Mouse (Mus musculus): ENCODE results near the gene Slc37a3. TPM values are rescaled to one million over a fixed set of nuclear protein-coding genes. Genes with fewer than 3 reads are reported as not detected.

Slc37a3 gene
- polyA plus RNA-seq, 1 experiment from 2014 or later = 46.8 TPM

- H3K27ac ChIP-seq = peak overlapping the region; percentile 25; the same call in 1 of the 2 replicates
- TF ChIP-seq CTCF (IDR thresholded peaks at IDR 0.05; ENCODE audit: low read depth) = peak; percentile 53
- H3K4me3 ChIP-seq (replicated peaks; ENCODE audit: low read depth, low read length) = no peak overlapping the region
- H3K27me3 ChIP-seq (ENCODE audit: insufficient read depth, low read length) = no peaks in the 10 kb centered on the region
- H3K9ac ChIP-seq (ENCODE audit: low read depth, low read length) = no peak overlapping the region
- ATAC-seq (replicated peaks; ENCODE audit: low FRiP score, low read depth) = no peak
- no peak overlapping the region for H3K4me2 ChIP-seq (ENCODE audit: low read length)
- no peaks in the 10 kb centered on the region for H3K4me1 ChIP-seq (replicated peaks; ENCODE audit: insufficient read depth, low read length)
- H3K9me3 ChIP-seq (replicated peaks; ENCODE audit: low read length) = no peaks in the 10 kb centered on the region
- H3K36me3 ChIP-seq (ENCODE audit: insufficient read depth, low read length) = peaks cover 53% of the 10 kb centered on the region
- WGBS = 45% methylated on average over 4 of the region's 4 CpGs
- peak; percentile 43 for DNase-seq (ENCODE audit: low spot score)
Measured at GRCm38 (mm10) chr6:39347880-39348814, 29.3 kb downstream of the Slc37a3 start.

GRCm38 (mm10) chr6:39346991-39347501, 30.4 kb downstream of the Slc37a3 start:
- peaks cover 46% of the 10 kb centered on the region for H3K36me3 ChIP-seq (ENCODE audit: insufficient read depth, low read length)
- no peak overlapping the region for H3K9ac ChIP-seq (ENCODE audit: low read depth, low read length)
- DNase-seq (ENCODE audit: low spot score) (peak; percentile 58), ATAC-seq (replicated peaks; ENCODE audit: low FRiP score, low read depth) (no peak)
- 35% methylated on average over 15 of the region's 15 CpGs for WGBS
- no peaks in the 10 kb centered on the region for H3K4me1 ChIP-seq (replicated peaks; ENCODE audit: insufficient read depth, low read length)
- H3K27ac ChIP-seq = no peak overlapping the region
- no peak overlapping the region for H3K4me3 ChIP-seq (replicated peaks; ENCODE audit: low read depth, low read length)
- TF ChIP-seq CTCF (IDR thresholded peaks at IDR 0.05; ENCODE audit: low read depth) = no peak
- H3K27me3 ChIP-seq (ENCODE audit: insufficient read depth, low read length) = no peaks in the 10 kb centered on the region
- H3K9me3 ChIP-seq (replicated peaks; ENCODE audit: low read length) = no peaks in the 10 kb centered on the region
- no peak overlapping the region for H3K4me2 ChIP-seq (ENCODE audit: low read length)

GRCm38 (mm10) chr6:39345430-39345829, 32.0 kb downstream of the Slc37a3 start:
- no peak overlapping the region for H3K4me3 ChIP-seq (replicated peaks; ENCODE audit: low read depth, low read length)
- ATAC-seq (replicated peaks; ENCODE audit: low FRiP score, low read depth) (no peak), DNase-seq (ENCODE audit: low spot score) (no peak)
- no peaks in the 10 kb centered on the region for H3K9me3 ChIP-seq (replicated peaks; ENCODE audit: low read length)
- no peak overlapping the region for H3K4me2 ChIP-seq (ENCODE audit: low read length)
- no peak overlapping the region for H3K27ac ChIP-seq
- no peak for TF ChIP-seq CTCF (IDR thresholded peaks at IDR 0.05; ENCODE audit: low read depth)
- no peaks in the 10 kb centered on the region for H3K4me1 ChIP-seq (replicated peaks; ENCODE audit: insufficient read depth, low read length)
- whole genome bisulfite sequencing = 68% methylated on average over 7 of the region's 7 CpGs
- peaks cover 32% of the 10 kb centered on the region for H3K36me3 ChIP-seq (ENCODE audit: insufficient read depth, low read length)
- no peaks in the 10 kb centered on the region for H3K27me3 ChIP-seq (ENCODE audit: insufficient read depth, low read length)
- no peak overlapping the region for H3K9ac ChIP-seq (ENCODE audit: low read depth, low read length)

GRCm38 (mm10) chr6:39344020-39344419, 33.5 kb downstream of the Slc37a3 start:
- peaks cover 17% of the 10 kb centered on the region; the same call in 1 of the 2 replicates for H3K36me3 ChIP-seq (ENCODE audit: insufficient read depth, low read length)
- TF ChIP-seq CTCF (IDR thresholded peaks at IDR 0.05; ENCODE audit: low read depth) = peak; percentile 94
- H3K9ac ChIP-seq (ENCODE audit: low read depth, low read length) = no peak overlapping the region
- H3K27ac ChIP-seq = no peak overlapping the region
- no peaks in the 10 kb centered on the region for H3K4me1 ChIP-seq (replicated peaks; ENCODE audit: insufficient read depth, low read length)
- ATAC-seq (replicated peaks; ENCODE audit: low FRiP score, low read depth) (peak; percentile 59; the same call in 1 of the 2 replicates), DNase-seq (ENCODE audit: low spot score) (peak; percentile 89)
- H3K4me3 ChIP-seq (replicated peaks; ENCODE audit: low read depth, low read length) = no peak overlapping the region
- no peaks in the 10 kb centered on the region for H3K27me3 ChIP-seq (ENCODE audit: insufficient read depth, low read length)
- WGBS = 20% methylated on average over 12 of the region's 12 CpGs
- no peak overlapping the region for H3K4me2 ChIP-seq (ENCODE audit: low read length)
- no peaks in the 10 kb centered on the region for H3K9me3 ChIP-seq (replicated peaks; ENCODE audit: low read length)

- H3K4me2 ChIP-seq (ENCODE audit: low read length) = no peak overlapping the region
- H3K4me3 ChIP-seq (replicated peaks; ENCODE audit: low read depth, low read length) = no peak overlapping the region
- WGBS = 40% methylated on average over 2 of the region's 2 CpGs
- H3K9me3 ChIP-seq (replicated peaks; ENCODE audit: low read length) = no peaks in the 10 kb centered on the region
- no peak for TF ChIP-seq CTCF (IDR thresholded peaks at IDR 0.05; ENCODE audit: low read depth)
- ATAC-seq (replicated peaks; ENCODE audit: low FRiP score, low read depth) (no peak), DNase-seq (ENCODE audit: low spot score) (no peak)
- peaks cover 20% of the 10 kb centered on the region for H3K36me3 ChIP-seq (ENCODE audit: insufficient read depth, low read length)
- no peak overlapping the region for H3K9ac ChIP-seq (ENCODE audit: low read depth, low read length)
- no peak overlapping the region for H3K27ac ChIP-seq
- no peaks in the 10 kb centered on the region for H3K4me1 ChIP-seq (replicated peaks; ENCODE audit: insufficient read depth, low read length)
- H3K27me3 ChIP-seq (ENCODE audit: insufficient read depth, low read length) = no peaks in the 10 kb centered on the region
Measured at GRCm38 (mm10) chr6:39341798-39342197, 35.7 kb downstream of the Slc37a3 start.

GRCm38 (mm10) chr6:39338359-39338758, 39.1 kb downstream of the Slc37a3 start:
- Histone ChIP-seq H3K27ac (no peak overlapping the region), H3K27me3 (ENCODE audit: insufficient read depth, low read length) (no peaks in the 10 kb centered on the region), H3K36me3 (ENCODE audit: insufficient read depth, low read length) (peaks cover 32% of the 10 kb centered on the region), H3K4me3 (replicated peaks; ENCODE audit: low read depth, low read length) (no peak overlapping the region), H3K9ac (ENCODE audit: low read depth, low read length) (no peak overlapping the region), H3K9me3 (replicated peaks; ENCODE audit: low read length) (no peaks in the 10 kb centered on the region), H3K4me1 (replicated peaks; ENCODE audit: insufficient read depth, low read length) (no peaks in the 10 kb centered on the region), H3K4me2 (ENCODE audit: low read length) (no peak overlapping the region)
- 94% methylated on average over 8 of the region's 8 CpGs for WGBS
- no peak for ATAC-seq (replicated peaks; ENCODE audit: low FRiP score, low read depth)
- DNase-seq (ENCODE audit: low spot score) = no peak
- TF ChIP-seq CTCF (IDR thresholded peaks at IDR 0.05; ENCODE audit: low read depth) = no peak
